Mouse (Mus musculus) spleen, adult 2 months (tissue): ENCODE measurements around the gene Gm12169.

ENCODE experiments used
- CTCF ChIP-seq: fragments of 200-500 bp; IDR thresholded peaks from 2 replicates; pipeline ENCODE4 v1.5.1; 2011; ENCODE audit warnings: mild to moderate bottlenecking, inconsistent platforms; ENCODE audit not compliant: insufficient read depth, insufficient read length, insufficient replicate concordance; ENCODE audit errors: extremely low read depth
- POLR2A ChIP-seq: fragments of 200-500 bp; IDR thresholded peaks from 2 replicates; pipeline ENCODE4 v1.6.1; 2011; ENCODE audit warnings: low read depth, low read length, inconsistent platforms

GRCm38 (mm10) chr11:46569107-46569506 lies 45.1 kb downstream of the Gm12169 start:
- no peak for TF ChIP-seq POLR2A
- no peak for TF ChIP-seq CTCF
